Mouse (Mus musculus) brain, embryonic 18.5 days (tissue): ENCODE results near the gene Sec22b.

Source experiments
- DNase-seq: peaks from one replicate; pipeline ENCODE4 v3.0.0-alpha.2; 2012; ENCODE audit warnings: low read depth, low spot score

The Sec22b gene

DNA sequence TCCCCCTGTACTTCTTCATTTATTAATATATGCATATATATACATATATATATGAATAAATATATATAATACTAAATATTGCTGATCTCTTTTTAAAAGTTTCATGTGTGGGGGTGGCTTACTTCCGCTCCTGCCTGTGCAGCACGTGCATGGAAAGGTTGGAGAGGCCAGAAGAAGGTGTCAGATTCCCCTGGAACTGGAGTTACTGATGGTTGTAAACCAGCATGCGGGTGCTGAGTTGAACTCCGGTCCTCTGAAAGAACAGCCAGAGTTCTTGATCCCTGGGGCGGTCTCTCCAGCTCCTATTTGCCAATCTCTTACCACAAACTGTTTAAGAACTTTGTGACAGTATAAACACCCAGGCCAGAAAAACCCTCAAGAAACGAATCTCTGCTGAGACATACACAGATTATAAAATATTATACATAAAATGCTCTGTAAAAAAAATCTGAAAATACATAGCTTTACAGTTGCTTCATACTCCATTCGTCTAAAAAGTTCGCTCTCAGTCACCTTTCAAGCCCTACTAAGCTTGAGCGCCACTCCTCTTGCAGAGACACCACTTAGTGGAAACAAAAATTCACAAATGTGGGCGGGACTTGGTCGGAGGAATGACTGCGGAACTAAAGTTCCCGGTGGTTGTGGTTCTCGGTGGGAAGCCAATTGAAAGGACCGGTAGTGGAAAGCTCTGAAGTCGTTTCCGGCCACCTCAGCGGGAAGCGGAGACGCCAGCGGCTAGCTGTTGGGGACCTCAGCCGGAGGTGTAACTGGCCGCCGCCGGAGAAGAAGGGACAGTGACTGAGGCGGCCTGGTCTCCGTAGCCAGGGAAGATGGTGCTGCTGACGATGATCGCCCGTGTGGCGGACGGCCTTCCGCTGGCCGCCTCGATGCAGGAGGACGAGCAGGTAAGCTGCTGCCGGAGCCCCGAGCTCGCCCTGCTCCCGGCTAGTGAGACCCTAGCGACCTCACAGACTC lies at the start of gene Sec22b:
Sec22b (plus strand) TSS at position 675 of the 975 bp plus-strand sequence.
- peak; percentile 81 for DNase-seq

DNA sequence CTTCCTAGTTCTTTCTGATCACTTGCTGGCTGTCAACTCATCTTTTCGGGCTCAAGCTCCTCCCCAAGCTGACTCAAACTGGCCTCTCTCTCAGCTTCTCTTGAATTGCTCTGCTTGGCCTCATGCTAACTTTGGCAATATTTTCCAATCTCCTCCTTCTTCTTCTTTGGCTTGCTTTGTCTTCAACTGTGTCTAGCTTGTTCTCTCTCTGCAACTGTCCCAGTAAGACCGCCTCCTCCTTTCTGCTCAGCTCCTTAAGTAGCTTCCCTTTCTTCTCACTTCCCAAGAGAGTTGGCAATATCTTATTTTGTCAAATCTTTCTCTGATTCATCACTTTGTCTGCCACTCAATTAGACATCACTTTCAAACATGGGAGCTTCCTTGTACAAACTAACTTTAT lies 49.2 kb upstream of the Sec22b start:
- no peak for DNase-seq

DNA sequence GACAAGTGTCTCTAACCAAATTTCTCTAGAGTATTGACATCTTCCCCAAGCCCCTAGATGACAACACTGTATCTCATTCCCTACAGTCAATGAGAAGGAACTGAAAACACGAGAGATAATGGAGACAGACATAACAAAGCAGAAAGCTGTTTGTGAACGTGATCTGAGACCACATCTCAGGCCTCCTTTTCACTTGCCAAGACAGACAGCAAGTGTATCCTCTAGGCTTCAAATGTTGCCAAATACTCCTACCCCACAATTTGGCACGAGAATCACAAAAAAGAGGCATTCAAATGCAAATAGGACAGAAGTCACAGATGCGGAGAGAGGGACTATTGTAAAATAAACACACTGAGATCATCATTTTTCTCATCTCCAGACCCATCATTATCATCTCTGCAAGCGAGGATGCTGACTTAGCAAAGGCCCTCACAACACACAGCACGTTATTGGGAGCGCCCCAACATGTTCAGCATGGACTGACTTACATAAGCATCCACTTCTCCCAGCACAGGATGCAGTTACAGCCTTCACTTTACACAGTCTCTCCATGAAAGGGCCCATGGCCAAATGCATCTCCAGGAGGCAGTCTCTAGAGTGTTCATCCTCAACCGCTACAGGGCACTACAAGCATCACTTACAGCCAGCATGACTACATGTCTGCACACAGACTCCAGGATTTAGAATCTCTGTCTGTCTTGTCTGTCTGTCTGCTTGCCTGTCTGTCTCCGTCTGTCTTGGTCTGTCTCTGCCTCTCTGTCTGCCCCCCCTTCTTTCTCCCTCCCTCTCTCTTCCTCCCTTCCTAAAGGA lies 46.2 kb upstream of the Sec22b start:
- no peak for DNase-seq

DNA sequence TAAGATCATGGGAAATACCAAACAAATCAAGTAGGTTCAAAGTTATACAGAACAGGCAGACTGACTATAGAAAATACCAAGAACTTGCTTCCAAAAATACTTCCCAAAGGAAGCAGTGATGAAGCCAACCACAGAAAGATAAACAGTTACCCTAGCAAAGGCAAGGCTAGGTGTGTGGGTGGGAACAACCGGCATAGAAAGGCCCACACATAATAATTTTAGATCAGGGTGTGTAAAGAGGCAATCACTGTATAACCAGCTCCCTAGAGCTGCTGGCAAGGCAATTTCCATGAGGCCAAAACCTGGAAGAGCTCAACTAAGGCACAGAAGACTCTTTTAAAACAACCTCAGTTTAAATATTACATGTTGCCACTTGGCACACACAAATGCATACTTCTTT lies 41.6 kb upstream of the Sec22b start:
- no peak for DNase-seq

DNA sequence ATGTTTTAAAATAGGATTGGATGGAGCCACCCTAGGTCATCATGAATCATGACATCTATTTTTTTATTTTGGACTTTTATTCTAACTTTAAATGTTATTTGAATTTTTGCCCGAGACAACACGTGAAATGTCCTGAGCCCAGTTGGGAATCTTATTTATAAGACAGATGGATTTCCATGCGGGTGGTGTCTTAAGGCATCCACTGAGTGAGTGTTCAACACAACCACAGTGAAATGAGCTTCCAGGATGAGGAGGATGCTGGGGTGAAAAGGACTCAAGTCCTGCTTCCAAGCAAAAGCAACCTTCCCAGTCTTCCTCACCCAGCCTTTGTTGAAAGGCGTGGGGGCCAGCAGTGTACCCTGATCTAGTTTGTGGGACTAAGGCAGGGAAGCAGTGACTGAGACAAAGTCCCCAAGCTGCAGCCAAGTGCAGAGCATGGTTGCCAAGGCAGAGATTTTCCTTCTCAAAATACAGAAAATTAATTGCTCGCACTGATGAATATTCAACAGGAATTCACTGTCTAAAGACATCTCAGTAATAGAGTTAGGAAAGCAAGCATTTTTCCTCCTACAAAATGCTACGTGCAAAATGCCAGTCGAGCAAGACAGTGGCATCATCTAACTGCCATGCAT lies 40.1 kb upstream of the Sec22b start:
- no peak for DNase-seq

DNA sequence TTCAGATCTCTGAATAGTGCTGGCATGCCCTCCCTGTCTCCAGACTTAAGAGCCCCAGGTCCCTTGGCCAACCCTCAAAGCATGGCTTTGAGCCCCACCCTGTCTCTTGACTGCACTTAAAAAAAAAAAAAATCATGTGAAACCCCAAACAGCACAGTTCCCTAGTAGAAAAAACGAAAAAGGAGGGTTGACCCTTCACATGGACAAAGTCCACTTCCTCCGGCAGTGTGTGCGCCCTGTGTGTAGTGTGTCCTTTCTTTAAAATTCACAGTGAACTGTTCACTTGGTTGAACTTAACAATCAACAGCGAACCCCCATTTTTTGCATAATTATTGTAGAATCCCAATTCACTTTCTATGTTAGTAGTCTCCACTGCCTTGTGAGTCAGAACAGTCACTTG lies 34.3 kb upstream of the Sec22b start:
- no peak for DNase-seq

DNA sequence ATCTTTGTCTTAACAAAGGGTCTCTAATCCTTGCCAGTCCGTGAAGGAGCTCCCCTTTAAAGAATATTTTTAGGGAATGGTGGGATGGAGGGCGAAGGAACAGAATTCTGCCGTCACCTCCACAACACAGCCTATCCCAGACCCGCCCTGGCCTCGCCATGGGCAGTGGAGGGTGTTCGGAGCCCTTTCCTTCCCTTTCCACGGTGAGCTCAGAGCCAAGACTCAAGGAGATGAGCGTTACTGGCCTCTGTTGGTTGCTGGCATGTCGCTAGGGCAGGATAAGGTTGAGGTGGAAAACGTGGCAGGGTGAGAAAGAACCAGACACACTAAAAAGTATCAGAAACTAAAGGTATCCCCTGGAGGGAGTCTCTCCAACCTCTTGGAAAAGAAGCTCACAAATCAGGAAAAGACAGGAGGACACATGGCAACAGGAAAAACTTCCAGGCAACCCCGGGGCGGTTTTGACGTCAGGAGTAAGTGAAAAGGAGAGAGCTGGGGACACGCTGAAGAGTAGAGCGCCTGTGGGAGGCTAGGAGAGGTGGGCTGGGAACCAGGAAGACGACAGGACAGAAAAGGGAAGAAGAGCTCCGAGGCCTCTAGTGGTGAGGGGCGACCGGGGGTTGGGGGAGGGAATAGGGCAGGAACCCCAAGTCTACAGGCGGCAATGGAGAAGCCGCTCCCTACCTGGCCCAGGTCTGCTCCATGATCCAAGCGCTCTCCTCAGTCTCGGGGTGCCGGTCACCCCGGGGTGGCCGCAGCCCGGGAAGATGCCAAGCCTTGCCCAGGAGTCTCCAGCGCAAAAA lies 33.6 kb upstream of the Sec22b start:
- no peak for DNase-seq

DNA sequence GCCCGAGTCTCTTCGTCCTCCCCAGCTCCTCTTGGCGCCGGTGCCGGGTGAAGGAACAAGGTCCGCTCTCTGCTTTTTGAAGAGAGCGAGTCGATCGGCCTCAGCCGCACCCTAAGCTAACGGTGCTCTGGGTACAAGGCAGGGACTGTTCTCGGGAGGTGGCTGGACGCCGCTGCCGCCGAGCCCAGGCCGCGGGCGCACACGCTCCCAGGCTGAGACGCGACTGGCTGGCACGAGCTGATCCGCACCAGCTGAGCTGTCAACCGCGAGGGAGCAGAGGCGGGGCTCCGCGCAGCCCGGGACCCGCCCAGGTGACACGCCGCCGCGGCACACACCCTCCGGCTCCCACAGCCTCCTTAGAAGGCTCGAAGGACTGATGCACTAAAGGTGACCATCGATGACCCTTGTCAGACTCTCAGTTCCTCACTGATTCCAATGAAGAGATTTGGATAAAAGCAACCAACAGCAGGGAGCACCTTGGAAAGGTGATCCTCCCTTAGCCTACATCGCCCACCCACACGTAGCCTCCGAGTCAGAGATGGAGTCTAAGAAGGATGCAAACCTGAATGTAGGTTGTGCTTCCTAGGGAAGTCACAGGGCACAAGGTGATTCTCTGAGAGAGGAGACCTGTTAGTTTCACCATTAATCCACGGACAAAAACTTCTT lies 32.8 kb upstream of the Sec22b start:
- no peak for DNase-seq

DNA sequence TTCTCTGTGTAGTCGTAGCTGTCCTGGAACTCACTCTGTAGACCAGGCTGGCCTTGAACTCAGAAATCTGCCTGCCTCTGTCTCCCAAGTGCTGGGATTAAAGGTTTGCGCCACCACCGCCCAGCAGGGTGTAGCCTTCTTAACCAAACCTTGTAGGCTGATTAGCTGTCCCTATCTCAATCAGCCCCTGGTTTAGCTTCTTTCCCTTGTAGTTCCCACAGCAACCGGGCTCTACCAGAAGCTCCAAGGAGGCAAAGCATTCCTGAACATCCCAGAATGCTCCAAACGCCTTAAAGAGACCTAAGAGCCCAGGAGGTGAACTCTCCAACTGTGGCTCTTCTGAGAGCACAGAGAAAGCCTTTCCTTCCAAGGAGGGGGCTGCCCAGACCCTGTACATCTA lies 32.3 kb upstream of the Sec22b start:
- no peak for DNase-seq

DNA sequence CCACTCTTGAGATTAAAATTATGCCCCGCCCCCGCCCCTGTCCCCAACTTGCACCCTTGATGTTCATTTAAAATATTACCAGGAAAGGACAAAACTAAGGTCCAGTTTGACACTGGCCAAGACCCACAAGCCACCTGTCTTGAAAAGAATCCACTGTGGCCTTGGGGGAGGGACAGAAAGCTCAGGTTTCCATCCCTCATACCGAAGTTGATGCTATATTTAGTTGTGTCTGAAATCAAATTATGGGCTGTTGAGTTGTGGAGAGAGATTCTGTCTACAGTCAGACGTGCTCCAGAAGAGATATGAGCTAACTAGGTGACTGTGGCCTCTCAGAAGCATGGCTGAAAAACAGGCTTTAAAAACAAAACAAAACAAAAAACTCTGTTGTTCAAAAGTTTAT lies 31.3 kb upstream of the Sec22b start:
- DNase-seq: no peak

DNA sequence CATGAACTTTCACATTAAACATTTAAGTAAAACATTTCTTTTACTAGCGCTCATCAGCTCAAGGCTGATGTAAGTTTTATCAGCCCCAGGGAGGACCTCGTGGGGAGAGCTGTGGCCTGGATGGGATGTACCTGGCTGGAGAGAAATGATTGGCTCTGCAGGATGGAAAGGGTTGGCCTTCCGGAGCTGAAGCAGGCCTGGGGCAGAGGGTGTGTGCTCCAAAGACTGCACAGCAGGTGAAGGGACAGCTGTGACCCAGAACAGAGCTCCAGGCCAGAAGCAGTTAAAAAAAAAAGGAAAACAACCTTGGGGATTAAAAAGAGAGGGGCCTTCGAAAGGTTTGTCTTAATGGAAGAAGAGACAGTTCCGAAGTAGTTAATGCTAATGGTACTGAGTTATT lies 26.2 kb upstream of the Sec22b start:
- DNase-seq: no peak

DNA sequence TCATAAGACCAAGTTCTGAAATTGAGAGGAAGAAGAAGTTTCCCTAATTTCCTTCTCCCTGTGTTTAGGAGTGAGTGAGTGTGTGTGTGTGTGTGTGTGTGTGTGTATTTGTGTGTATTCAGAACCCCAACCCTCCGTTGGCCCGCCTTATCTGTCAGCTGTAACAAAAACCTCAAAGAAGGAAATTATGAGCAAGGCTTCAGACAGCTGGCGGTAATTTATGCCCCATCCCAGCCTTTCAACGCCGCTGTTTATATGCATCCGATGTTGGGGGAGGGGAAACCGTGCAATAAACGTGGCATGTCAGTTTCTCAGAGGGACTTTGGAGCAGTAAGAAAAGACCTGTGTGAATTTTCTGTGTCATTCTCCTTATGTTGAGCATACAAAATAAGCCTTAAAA lies 24.7 kb upstream of the Sec22b start:
- no peak for DNase-seq

DNA sequence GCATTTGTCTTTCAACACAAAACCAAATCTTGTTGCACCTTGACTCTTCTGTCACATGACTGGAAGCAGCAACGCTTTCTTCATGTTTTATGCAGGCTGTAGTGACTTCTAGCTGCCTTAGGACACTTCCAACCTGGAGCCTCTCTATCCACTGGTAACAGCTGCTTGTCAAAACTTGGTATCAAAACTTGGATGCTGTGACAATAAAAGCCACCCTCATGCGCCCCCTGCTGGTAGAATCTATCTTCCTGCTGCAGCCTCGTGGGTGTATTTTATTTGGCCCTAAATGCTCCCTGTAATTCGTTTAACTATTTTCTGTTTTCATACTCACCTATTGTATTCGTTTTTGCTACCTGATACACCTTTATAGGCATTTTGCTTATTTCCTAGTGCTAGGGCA lies 21.8 kb upstream of the Sec22b start:
- DNase-seq: no peak

DNA sequence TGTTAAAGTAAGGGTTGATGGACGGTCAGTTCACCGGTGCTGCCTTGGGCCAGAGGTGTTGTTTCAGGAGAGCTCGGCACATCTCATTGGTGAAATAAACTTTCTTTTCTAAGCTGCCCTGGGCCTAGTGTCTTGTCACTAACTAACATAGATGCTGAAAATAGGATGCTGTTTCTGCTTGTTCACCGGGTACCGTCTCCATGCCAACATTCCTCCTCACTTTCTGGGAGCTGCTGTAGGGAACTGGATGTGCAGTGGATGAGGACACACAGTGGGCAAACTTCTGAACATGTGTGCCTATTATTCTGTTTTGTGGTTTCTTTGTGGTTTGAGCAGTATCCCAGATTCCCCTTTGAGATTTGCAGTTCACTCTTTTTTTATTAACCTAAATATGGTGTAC lies 19.4 kb upstream of the Sec22b start:
- no peak for DNase-seq

DNA sequence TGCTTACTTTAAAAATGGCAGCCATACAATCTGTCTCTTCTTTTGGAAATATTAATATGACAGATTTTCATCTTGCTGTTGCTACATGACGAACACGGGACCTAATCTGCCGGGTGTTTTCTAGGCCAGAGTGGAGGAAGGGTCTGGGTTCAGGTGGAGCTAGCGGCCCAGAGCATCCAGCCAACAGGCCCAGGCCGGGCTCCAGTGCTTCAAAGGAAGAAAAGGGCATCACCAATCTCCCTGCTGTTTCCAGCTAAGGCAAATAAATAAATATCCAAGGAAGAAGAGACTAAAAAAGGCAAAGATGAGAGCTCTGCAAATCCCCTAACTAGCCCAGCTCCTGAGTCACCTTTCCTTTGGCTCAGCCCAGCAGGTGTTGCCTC lies 13.2 kb upstream of the Sec22b start:
- no peak for DNase-seq

DNA sequence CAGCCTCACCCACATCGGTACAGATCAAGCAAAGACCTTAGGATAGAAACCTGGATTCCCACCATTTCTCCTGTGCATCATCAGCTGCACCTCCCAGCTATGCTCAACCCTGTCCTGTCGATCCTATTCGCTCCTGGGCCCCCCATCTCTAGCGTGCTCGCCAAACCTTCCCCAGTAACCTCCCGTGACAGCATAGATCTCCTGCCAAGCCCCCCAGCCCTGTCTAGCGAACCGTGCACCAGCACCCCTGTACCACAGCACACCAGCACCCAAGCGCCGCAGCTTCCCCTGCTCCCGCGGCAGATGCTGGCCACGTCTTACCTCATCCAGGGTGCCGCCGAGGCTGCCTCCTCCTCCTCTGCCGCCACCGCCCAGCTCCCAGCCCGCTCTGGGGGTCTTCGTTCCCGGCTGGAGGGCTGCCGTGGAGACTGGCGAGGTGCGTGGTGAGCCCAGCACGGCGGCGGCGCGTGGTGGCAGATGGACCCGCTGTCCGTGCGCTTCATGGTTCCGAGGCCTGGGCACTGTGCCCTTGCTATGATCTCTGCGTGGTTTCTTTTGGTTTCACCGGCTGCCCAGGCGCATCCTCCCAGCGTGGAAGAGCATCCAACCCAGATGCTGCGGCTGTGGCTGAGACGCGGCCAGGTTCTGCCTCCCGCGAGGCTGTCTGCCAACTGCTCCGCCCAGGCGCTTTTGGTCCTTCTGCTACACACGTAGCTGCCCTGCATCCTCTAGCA lies 12.7 kb upstream of the Sec22b start, which contains the start of gene Pde4dip:
Pde4dip (minus strand) TSS at position 540 of the 734 bp plus-strand sequence.
- DNase-seq: no peak

DNA sequence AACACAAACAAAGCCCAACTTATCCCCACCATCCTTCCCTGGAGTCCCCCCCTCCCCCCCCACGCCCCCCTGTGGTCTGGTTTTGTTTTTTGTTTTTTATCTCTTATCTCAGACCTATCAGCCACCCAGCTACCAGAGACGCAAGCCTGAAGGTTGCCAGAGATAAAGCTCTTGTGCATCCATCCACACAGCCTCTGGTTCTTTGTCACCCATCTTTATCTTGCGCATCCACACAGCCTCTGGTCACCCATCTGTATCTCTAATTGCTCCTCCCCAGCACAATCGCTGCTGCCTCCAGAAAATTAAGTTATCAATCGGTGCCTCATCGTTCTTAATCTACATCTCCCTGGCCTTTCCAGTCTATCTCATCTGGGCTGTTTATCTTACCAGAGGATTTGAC lies 10.8 kb upstream of the Sec22b start:
- DNase-seq: no peak

DNA sequence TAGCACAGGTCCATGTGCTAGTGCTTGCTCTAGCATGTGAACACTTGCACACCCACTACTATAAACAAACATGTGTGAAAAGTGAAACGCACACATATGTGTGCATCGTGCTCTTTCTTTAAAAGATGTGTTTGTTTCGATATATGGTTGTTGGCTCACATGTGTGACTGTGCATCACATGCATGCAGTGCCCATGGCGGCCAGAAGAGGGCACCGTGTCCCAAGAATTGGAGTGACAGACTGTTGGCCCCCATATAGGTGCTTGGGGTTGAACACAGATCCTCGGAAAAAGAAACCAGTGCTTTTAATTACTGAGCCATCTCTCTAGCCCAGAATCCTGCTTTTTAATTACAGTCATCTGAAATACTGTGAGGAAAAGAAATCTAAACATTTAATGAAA lies 6.3 kb upstream of the Sec22b start:
- DNase-seq: no peak

DNA sequence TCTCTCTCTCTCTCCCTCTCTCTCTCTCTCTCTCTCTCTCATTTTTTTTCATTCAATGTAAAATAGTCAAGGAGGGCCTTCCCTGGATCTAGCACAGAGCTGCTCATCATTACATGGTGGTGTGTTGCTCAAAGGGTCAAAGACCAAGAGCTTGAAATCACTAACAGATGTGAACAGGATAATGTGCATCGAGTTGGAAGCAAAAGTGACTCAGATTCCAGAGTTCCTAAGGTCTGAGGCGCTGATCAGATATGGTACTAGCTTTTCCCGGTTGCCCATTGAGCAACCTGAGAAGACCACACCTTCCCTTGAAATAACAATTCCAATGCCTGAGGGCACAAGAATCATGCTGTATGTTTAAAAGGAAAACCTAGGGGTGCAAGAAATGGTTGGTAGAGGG lies 2.6 kb upstream of the Sec22b start:
- DNase-seq: no peak

DNA sequence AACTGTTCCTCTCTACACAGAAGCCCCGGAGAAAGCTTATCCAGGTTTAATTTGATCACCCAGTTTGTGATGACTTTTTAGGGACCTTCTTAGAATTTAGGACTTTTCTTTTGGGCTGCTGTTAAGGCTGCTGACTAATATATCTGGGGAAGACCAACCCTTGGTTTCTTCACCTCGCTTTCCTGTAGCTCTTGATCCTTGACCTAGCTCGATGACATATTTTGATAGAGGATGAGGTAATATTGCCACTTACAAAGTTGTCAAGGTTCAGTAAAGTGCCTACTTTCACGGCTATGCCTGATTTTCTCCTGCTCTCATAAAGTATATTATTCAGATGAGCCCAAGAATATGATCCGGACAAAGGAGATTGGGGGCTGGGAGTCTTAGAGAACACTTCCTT lies 596 bp downstream of the Sec22b start:
- no peak for DNase-seq
